Mouse (Mus musculus): ENCODE measurements around the gene Trpm5. TPM values are rescaled to one million over a fixed set of nuclear protein-coding genes. Genes with fewer than 3 reads are reported as not detected.

Trpm5 gene
- polyA plus RNA-seq, 1 experiment from 2014 or later, result 1.3 TPM

- Histone ChIP-seq H3K4me1 (replicated peaks; ENCODE audit: control insufficient read depth, insufficient read depth, low read length) (0 out of 2 replicates have a peak, but pooled peaks cover 4% of the 10 kb centered on the region), H3K4me2 (replicated peaks; ENCODE audit: low read depth) (no peak overlapping the region), H3K36me3 (ENCODE audit: control insufficient read depth, insufficient read depth) (no peaks in the 10 kb centered on the region; the same call in 1 of the 2 replicates), H3K4me3 (ENCODE audit: low read depth, low read length) (no peak overlapping the region), H3K27me3 (replicated peaks; ENCODE audit: control insufficient read depth, insufficient read depth, low read length) (0 out of 2 replicates have a peak, but pooled peaks cover 4% of the 10 kb centered on the region), H3K9me3 (ENCODE audit: control insufficient read depth) (no peaks in the 10 kb centered on the region), H3K27ac (ENCODE audit: low read depth, low read length) (no peak overlapping the region), H3K9ac (ENCODE audit: low read depth, low read length) (no peak overlapping the region)
- WGBS, result 86% methylated on average over 3 of the region's 3 CpGs
- ATAC-seq, result no peak
- no peak for TF ChIP-seq CTCF (IDR thresholded peaks at IDR 0.05; ENCODE audit: low read depth)
These were observed 44.3 kb downstream of the Trpm5 start for GRCm38 (mm10) chr7:143049841-143050816.

GRCm38 (mm10) chr7:143049331-143049730, 45.1 kb downstream of the Trpm5 start:
- Histone ChIP-seq H3K27ac (ENCODE audit: low read depth, low read length) (no peak overlapping the region), H3K9me3 (ENCODE audit: control insufficient read depth) (no peaks in the 10 kb centered on the region), H3K27me3 (replicated peaks; ENCODE audit: control insufficient read depth, insufficient read depth, low read length) (0 out of 2 replicates have a peak, but pooled peaks cover 4% of the 10 kb centered on the region), H3K9ac (ENCODE audit: low read depth, low read length) (no peak overlapping the region), H3K36me3 (ENCODE audit: control insufficient read depth, insufficient read depth) (no peaks in the 10 kb centered on the region; the same call in 1 of the 2 replicates), H3K4me3 (ENCODE audit: low read depth, low read length) (no peak overlapping the region), H3K4me1 (replicated peaks; ENCODE audit: control insufficient read depth, insufficient read depth, low read length) (no peaks in the 10 kb centered on the region), H3K4me2 (replicated peaks; ENCODE audit: low read depth) (no peak overlapping the region)
- ATAC-seq, result no peak
- 72% methylated on average over 3 of the region's 3 CpGs for WGBS
- no peak for TF ChIP-seq CTCF (IDR thresholded peaks at IDR 0.05; ENCODE audit: low read depth)

- Histone ChIP-seq H3K9me3 (ENCODE audit: control insufficient read depth) (no peaks in the 10 kb centered on the region), H3K4me2 (replicated peaks; ENCODE audit: low read depth) (no peak overlapping the region), H3K9ac (ENCODE audit: low read depth, low read length) (no peak overlapping the region), H3K27ac (ENCODE audit: low read depth, low read length) (no peak overlapping the region), H3K27me3 (replicated peaks; ENCODE audit: control insufficient read depth, insufficient read depth, low read length) (peaks cover 4% of the 10 kb centered on the region; the same call in 1 of the 2 replicates), H3K4me1 (replicated peaks; ENCODE audit: control insufficient read depth, insufficient read depth, low read length) (0 out of 2 replicates have a peak, but pooled peaks cover 7% of the 10 kb centered on the region), H3K4me3 (ENCODE audit: low read depth, low read length) (no peak overlapping the region), H3K36me3 (ENCODE audit: control insufficient read depth, insufficient read depth) (no peaks in the 10 kb centered on the region)
- WGBS, result 69% methylated on average over 7 of the region's 7 CpGs
- ATAC-seq, result no peak
- no peak for TF ChIP-seq CTCF (IDR thresholded peaks at IDR 0.05; ENCODE audit: low read depth)
These were observed 48.1 kb downstream of the Trpm5 start for GRCm38 (mm10) chr7:143046358-143046757.

GRCm38 (mm10) chr7:143044826-143045206, 49.6 kb downstream of the Trpm5 start:
- 0 out of 2 replicates have a peak, but pooled peaks cover 8% of the 10 kb centered on the region for H3K4me1 ChIP-seq (replicated peaks; ENCODE audit: control insufficient read depth, insufficient read depth, low read length)
- peak; percentile 39 for TF ChIP-seq CTCF (IDR thresholded peaks at IDR 0.05; ENCODE audit: low read depth)

GRCm38 (mm10) chr7:143044049-143044825, 50.2 kb downstream of the Trpm5 start:
- WGBS, result 90% methylated on average over 2 of the region's 2 CpGs

More at GRCm38 (mm10) chr7:143044826-143045206, 49.6 kb downstream of the Trpm5 start:
- no peak for ATAC-seq
- Histone ChIP-seq H3K27ac (ENCODE audit: low read depth, low read length) (no peak overlapping the region), H3K9me3 (ENCODE audit: control insufficient read depth) (no peaks in the 10 kb centered on the region), H3K27me3 (replicated peaks; ENCODE audit: control insufficient read depth, insufficient read depth, low read length) (peaks cover 4% of the 10 kb centered on the region; the same call in 1 of the 2 replicates), H3K9ac (ENCODE audit: low read depth, low read length) (no peak overlapping the region), H3K4me2 (replicated peaks; ENCODE audit: low read depth) (no peak overlapping the region), H3K36me3 (ENCODE audit: control insufficient read depth, insufficient read depth) (no peaks in the 10 kb centered on the region), H3K4me3 (ENCODE audit: low read depth, low read length) (no peak overlapping the region)

GRCm38 (mm10) chr7:143042897-143043300, 51.5 kb downstream of the Trpm5 start:
- Histone ChIP-seq H3K4me2 (replicated peaks; ENCODE audit: low read depth) (no peak overlapping the region), H3K36me3 (ENCODE audit: control insufficient read depth, insufficient read depth) (no peaks in the 10 kb centered on the region), H3K27me3 (replicated peaks; ENCODE audit: control insufficient read depth, insufficient read depth, low read length) (peaks cover 3% of the 10 kb centered on the region; the same call in 1 of the 2 replicates), H3K4me3 (ENCODE audit: low read depth, low read length) (no peak overlapping the region), H3K4me1 (replicated peaks; ENCODE audit: control insufficient read depth, insufficient read depth, low read length) (0 out of 2 replicates have a peak, but pooled peaks cover 8% of the 10 kb centered on the region), H3K9ac (ENCODE audit: low read depth, low read length) (no peak overlapping the region), H3K9me3 (ENCODE audit: control insufficient read depth) (no peaks in the 10 kb centered on the region), H3K27ac (ENCODE audit: low read depth, low read length) (no peak overlapping the region)
- TF ChIP-seq CTCF (IDR thresholded peaks at IDR 0.05; ENCODE audit: low read depth), result no peak
- 85% methylated on average over 3 of the region's 3 CpGs for WGBS
- no peak for ATAC-seq

More at GRCm38 (mm10) chr7:143044049-143044825, 50.2 kb downstream of the Trpm5 start:
- H3K9me3 ChIP-seq (ENCODE audit: control insufficient read depth), result no peaks in the 10 kb centered on the region
- no peak for ATAC-seq
- 0 out of 2 replicates have a peak, but pooled peaks cover 8% of the 10 kb centered on the region for H3K4me1 ChIP-seq (replicated peaks; ENCODE audit: control insufficient read depth, insufficient read depth, low read length)
- no peak overlapping the region for H3K4me2 ChIP-seq (replicated peaks; ENCODE audit: low read depth)
- H3K27me3 ChIP-seq (replicated peaks; ENCODE audit: control insufficient read depth, insufficient read depth, low read length), result peaks cover 1% of the 10 kb centered on the region; the same call in 1 of the 2 replicates
- H3K9ac ChIP-seq (ENCODE audit: low read depth, low read length), result no peak overlapping the region
- H3K27ac ChIP-seq (ENCODE audit: low read depth, low read length), result no peak overlapping the region
- H3K36me3 ChIP-seq (ENCODE audit: control insufficient read depth, insufficient read depth), result no peaks in the 10 kb centered on the region
- TF ChIP-seq CTCF (IDR thresholded peaks at IDR 0.05; ENCODE audit: low read depth), result no peak
- H3K4me3 ChIP-seq (ENCODE audit: low read depth, low read length), result no peak overlapping the region

Data from intestine, postnatal 0 days (tissue).